Mouse (Mus musculus): ENCODE data around the gene Dock1.

- TF ChIP-seq POLR2A (IDR thresholded peaks at IDR 0.05; ENCODE audit: low read depth, low read length) = no peak
- TF ChIP-seq EP300 (IDR thresholded peaks at IDR 0.05; ENCODE audit: low read length) = no peak
- TF ChIP-seq JUND (conservative IDR thresholded peaks at IDR 0.05; ENCODE audit: low read depth, low read length) = no peak
- TF ChIP-seq CTCF (conservative IDR thresholded peaks at IDR 0.05 in 1 of 2, IDR thresholded peaks at IDR 0.05 in 1 of 2; ENCODE audit: low read depth in 2 of 2, low read length in 2 of 2) = no peak
- TF ChIP-seq CHD1 (IDR thresholded peaks at IDR 0.05; ENCODE audit: low read depth, low read length) = no peak
- no peak for TF ChIP-seq MYC (IDR thresholded peaks at IDR 0.05; ENCODE audit: low read depth, low read length)
- TF ChIP-seq CHD2 (IDR thresholded peaks at IDR 0.05; ENCODE audit: low read length) = no peak
- TF ChIP-seq MAFK (IDR thresholded peaks at IDR 0.05; ENCODE audit: insufficient replicate concordance, low read length) = no peak
- TF ChIP-seq ZKSCAN1 (IDR thresholded peaks at IDR 0.05; ENCODE audit: borderline replicate concordance, low read depth, low read length) = no peak
- no peak for TF ChIP-seq MAZ (IDR thresholded peaks at IDR 0.05; ENCODE audit: low read depth, low read length)
- TF ChIP-seq BHLHE40 (IDR thresholded peaks at IDR 0.05; ENCODE audit: low read depth, low read length) = no peak
- no peak for TF ChIP-seq ZMIZ1 (IDR thresholded peaks at IDR 0.05; ENCODE audit: low read depth, low read length)
- TF ChIP-seq ZNF384 (IDR thresholded peaks at IDR 0.05; ENCODE audit: low read depth, low read length) = no peak
These were observed 191.5 kb downstream of the Dock1 start for GRCm38 (mm10) chr7:134862000-134862399.

Measured in CH12.LX (cell line).